Mouse (Mus musculus) left cerebral cortex, adult 18-20 months (tissue): ENCODE measurements at regions not wholly inside any gene's neighbourhood (a gene's known extent, or its start where the extent isn't known, plus 50 kb on each side); places are given as distances from the start of the nearest gene placed in this dataset.

Experiments
- DNase-seq, 2 experiments: peaks; one replicate each; pipeline ENCODE4 v3.0.0; 2021 to 2022; ENCODE audit warnings: low spot score in 2 of 2, mixed read lengths in 1 of 2

DNA sequence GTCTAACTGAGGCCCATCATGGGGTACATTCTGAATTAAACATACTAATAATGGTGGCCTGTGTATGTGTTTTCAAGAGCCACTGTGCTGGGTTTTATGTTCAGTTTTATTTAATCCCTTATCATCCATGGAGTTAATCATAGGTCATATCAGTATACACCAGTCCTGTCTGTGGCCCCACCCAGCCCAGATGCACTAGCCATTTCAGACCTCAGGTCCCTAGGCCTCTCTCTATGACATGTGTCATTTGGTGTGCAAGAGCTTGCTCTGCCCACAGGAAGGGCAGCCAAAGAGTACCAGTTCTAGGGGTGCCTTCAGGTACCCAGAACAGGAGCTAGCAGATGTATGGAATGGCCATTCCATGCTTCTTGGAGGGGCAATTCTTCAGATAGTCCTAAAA, 437.7 kb downstream of the Bcl11a start:
- DNase-seq = no peak

- DNase-seq = no peak
These were observed 457.6 kb downstream of the Bcl11a start for GRCm38 (mm10) chr11:24535462-24535861.

DNA sequence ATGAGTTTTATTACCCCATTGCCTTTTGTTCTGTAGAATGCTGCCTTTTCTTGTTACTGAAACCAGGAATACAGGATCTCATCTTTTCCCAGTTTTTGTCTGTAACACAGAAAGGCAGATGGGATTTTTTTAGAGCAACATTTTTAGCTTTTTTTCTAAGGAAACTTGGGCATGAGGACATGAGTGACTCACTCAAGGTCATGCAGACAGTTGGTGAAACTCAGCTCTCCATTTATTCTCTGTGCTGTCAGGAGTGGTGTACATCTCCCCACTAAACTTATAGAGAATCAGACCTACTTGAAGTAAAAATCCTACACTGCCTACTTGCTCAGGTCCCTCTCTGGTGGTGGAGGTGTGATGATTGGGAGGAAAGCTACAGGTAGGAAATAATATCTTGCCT, 459.9 kb downstream of the Bcl11a start:
- no peak for DNase-seq

DNA sequence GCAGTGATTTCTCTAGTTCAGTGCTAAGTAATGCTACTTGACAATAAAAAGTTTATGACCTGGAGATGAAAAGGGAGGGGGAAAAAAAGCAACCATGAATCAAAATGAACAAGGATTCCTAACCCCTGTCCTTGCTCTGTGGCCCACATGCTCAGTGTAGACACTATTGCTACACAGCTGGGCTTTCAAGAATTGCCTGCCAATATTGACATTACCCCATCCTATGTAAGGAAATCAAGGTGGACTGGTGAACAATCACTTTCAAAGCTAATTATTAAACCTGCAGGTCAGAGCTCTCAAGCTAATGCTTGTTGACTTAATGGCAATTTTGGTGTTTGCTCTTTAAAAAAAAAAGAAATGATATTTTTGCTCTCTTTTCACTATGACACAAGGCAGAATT, 491.8 kb downstream of the Bcl11a start:
- DNase-seq = no peak

GRCm38 (mm10) chr11:24613529-24613928, 535.7 kb downstream of the Bcl11a start:
- DNase-seq = no peak

- no peak for DNase-seq
These were observed 537.6 kb downstream of the Bcl11a start for GRCm38 (mm10) chr11:24615436-24615835.

GRCm38 (mm10) chr11:24618586-24618985, 540.7 kb downstream of the Bcl11a start:
- DNase-seq = no peak

DNA sequence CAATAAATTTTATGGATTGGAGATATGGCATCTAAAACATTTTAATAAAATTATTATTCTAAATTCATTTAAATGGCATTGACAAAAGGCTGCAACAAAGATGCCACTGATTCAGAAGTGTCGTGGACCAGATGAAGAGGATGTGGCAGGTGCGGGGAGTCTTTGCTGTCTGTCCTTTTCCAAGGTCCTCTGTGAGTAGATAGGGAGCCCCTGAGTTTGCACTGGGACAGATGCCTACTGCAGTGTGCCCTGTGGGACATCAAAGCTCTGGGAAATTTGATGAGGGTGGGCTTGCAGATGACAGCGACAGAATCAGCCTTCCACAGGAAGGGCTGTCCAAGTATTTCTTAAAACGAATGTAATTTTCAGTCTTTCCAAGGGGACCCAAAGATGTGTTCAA, 541.2 kb downstream of the Bcl11a start:
- DNase-seq = no peak

DNA sequence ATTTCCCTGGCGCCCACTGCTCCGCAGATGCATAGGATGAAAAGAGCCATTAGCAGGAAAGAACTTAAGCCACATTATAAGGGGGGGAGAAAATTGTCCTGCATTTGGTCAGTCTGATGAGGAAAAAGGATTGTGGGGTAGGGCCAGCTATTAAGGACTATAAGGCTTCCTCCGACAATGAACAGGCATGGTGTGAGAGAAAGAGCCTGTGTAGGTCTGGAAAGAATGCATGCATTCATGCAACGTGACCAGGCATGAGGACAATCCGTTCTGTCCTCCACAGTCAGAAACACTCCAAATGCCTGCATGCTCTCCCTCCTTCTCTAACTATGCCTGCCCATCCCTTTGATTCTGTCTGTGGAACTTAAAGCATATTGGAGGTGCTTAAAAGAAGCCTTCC, 550.8 kb downstream of the Bcl11a start:
- DNase-seq = no peak

GRCm38 (mm10) chr11:24629431-24629830, 551.6 kb downstream of the Bcl11a start:
- no peak for DNase-seq

DNA sequence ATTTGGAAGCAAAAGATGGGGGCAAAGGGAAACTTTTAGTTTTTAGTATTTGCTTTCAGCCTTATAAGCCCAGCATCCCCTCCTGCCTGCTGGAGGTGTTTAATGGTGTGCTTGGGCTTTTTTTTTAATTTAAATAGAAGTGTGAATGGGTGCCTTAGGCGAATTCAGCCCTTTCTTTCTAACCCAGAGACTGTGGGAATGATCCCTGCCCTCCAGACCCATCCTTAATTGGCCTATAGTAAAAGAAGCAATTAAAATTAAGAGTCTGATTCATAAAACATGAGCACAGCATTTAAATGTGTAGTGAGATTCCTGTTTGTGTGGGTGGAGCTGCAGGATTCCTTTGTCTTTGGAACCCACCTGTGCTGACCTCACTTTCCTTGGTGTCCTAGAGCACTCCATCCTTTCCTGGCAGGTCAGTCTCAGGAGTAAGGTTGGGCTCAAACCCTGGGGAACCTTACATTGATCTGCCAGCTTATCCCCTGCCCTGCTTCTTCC, 552.6 kb downstream of the Bcl11a start:
- no peak for DNase-seq

DNA sequence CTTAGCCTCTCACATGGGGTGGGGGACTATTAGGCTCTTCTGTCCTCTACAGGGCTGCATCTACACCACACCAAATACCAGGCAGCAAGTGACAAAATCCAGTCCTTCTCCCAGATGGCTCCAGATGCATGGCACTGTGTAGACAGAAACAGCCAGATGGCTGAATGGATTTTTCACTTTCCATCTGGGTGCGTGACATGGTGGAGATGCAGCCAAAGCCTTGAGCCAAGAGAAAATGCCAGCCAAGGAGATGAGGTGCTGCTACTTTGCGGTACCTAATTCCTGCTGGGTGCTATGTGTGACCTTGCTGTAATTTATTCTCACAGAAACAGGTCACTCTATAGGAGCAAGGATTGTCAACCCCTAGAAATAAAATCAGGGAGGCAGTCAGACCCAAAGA, 553.8 kb downstream of the Bcl11a start:
- DNase-seq = peak; percentile 19 to 34

- DNase-seq = no peak
These were observed 558.9 kb downstream of the Bcl11a start for GRCm38 (mm10) chr11:24636716-24637115.

- no peak for DNase-seq
These were observed 565.7 kb downstream of the Bcl11a start for GRCm38 (mm10) chr11:24643439-24644109.

- no peak for DNase-seq
These were observed 575.0 kb downstream of the Bcl11a start for GRCm38 (mm10) chr11:24652852-24653251.

- DNase-seq = no peak
These were observed 586.2 kb downstream of the Bcl11a start for GRCm38 (mm10) chr11:24664082-24664481.

- DNase-seq = no peak
These were observed 587.5 kb downstream of the Bcl11a start for GRCm38 (mm10) chr11:24665310-24665709.

- DNase-seq = no peak
These were observed 593.8 kb downstream of the Bcl11a start for GRCm38 (mm10) chr11:24671662-24672061.

DNA sequence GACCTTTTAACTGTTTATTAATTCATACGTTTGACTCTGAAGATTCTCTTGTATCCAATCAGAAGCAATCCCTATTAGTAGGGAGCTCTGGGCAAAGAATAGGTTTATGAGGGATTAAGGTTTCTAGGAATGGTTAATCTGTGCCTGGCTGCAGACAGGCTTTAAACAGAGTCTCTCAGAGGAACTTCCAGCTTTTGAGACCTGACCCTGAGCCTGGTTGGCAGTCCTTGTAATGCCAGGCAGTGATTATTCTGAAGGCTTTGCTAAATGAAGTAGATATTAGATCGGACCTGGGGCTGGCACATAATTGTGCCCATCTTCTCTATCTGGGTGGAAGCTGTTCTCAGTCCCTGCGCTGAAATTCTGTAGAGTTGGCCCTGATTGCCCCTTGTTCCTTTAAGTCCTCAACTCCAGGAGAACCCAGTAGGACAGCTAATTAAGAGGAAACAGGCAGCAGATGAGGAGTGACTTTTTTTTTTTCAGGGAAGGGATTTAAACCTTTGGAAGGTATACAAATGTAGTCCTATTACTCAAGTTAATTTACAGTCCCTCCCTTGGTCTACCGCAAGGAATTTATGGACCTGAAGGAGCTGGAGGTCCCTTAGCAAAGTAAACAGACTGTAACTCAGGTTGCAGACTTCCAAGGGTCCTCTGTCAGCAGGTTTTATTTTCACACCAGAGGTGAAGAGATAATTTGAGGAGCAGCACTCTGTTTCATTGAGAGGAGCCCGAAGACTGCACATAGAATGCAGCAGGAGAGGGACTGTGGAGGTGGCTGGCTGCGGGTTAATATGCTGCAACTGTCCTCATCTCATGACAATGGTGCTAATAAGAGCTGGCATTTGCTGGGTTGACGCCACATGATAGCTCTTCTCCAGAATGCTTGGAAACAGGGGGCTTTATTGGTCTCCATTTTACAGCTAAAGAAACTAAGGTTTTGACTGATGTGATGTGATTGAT, 595.7 kb downstream of the Bcl11a start:
- no peak for DNase-seq

DNA sequence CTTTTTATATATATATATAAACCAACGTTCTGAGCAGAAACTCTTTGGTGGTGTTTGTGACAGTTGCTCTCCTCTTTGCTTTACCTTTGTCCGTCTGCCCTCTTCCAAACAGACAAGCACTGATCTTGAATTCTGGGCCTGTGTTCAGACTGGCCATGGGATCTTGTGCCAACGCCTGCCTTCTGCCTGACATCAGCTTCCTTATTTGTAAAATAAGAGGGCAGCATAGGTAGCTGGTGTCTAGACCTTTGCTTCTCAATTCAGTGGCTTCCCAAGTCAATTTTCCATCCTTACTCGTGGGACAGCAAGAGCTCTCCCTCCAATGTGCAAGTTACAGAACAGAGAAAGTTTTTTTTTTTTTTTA, 596.3 kb downstream of the Bcl11a start:
- DNase-seq = no peak

DNA sequence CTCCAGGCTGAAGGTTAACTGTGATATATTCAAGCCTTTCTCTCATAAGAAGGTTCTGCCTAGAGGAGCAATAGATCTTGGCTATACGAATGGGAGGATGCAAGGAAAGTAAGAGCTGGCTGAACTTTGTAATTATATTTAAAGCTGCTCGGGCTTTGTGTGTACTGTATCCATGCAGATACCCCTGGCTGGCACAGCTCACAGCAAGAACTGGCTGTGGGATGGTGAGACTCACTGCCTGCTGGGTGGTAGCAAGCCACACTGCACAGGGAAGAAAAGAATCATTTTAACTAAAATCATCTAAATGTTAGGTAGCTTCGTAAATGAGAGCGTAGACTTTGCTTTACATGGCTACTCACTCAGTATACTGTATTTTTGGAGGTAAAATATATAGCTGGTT, 599.2 kb downstream of the Bcl11a start:
- no peak for DNase-seq

DNA sequence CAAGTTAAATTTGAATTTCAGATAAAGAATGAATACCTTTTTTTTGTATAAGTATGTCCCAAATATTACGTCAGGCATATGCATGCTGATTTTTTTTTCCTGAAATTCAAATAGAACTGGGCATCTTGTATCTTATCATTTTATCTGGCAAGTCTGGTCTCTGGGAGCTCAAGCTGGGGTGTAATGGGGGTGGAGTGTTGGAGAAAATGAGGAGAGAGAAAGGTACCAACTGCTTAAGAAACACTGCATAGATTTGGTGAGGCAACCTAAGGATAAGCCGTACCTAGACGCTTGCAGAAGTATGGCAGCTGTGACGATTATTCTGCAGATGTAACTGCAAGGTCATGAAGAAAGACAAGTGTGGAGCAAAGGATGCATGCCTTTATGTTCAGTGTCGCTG, 601.7 kb downstream of the Bcl11a start:
- peak in 1 of 2 experiments; percentile 32 for DNase-seq
